Mouse (Mus musculus): ENCODE measurements at regions not wholly inside any gene's neighbourhood (a gene's known extent, or its start where the extent isn't known, plus 50 kb on each side); places are given as distances from the start of the nearest gene placed in this dataset.

- Histone ChIP-seq H3K27me3 (ENCODE audit: control insufficient read depth, insufficient read depth, low read length) (no peaks in the 10 kb centered on the region), H3K36me3 (ENCODE audit: control insufficient read depth, insufficient read depth, low read length) (no peaks in the 10 kb centered on the region), H3K4me3 (ENCODE audit: control insufficient read depth, insufficient read depth, low read length) (no peak overlapping the region), H3K27ac (ENCODE audit: control insufficient read depth, insufficient read depth, low read length) (no peak overlapping the region), H3K4me1 (replicated peaks; ENCODE audit: control insufficient read depth, insufficient read depth, low read length) (peaks cover 7% of the 10 kb centered on the region)
- no peak for TF ChIP-seq POLR2A (IDR thresholded peaks at IDR 0.05; ENCODE audit: control insufficient read depth, extremely low read depth, insufficient read depth, low read length, poor library complexity)
- TF ChIP-seq CTCF (IDR thresholded peaks at IDR 0.05; ENCODE audit: borderline replicate concordance, control insufficient read depth, extremely low read depth, insufficient read depth, low read length, poor library complexity): no peak
- 98% methylated on average over 2 of the region's 2 CpGs for WGBS
- DNase-seq: no peak
Measured at GRCm38 (mm10) chr6:47354515-47354914, 98.7 kb upstream of the Cul1 start.

GRCm38 (mm10) chr6:47355500-47355899 lies 97.7 kb upstream of the Cul1 start:
- Histone ChIP-seq H3K27ac (ENCODE audit: control insufficient read depth, insufficient read depth, low read length) (no peak overlapping the region), H3K4me1 (replicated peaks; ENCODE audit: control insufficient read depth, insufficient read depth, low read length) (no peaks in the 10 kb centered on the region), H3K27me3 (ENCODE audit: control insufficient read depth, insufficient read depth, low read length) (no peaks in the 10 kb centered on the region), H3K36me3 (ENCODE audit: control insufficient read depth, insufficient read depth, low read length) (no peaks in the 10 kb centered on the region), H3K4me3 (ENCODE audit: control insufficient read depth, insufficient read depth, low read length) (no peak overlapping the region)
- no peak for DNase-seq
- TF ChIP-seq CTCF (IDR thresholded peaks at IDR 0.05; ENCODE audit: borderline replicate concordance, control insufficient read depth, extremely low read depth, insufficient read depth, low read length, poor library complexity): no peak
- TF ChIP-seq POLR2A (IDR thresholded peaks at IDR 0.05; ENCODE audit: control insufficient read depth, extremely low read depth, insufficient read depth, low read length, poor library complexity): no peak
- WGBS: 80% methylated on average over 7 of the region's 7 CpGs

GRCm38 (mm10) chr6:47356500-47356899 lies 96.7 kb upstream of the Cul1 start:
- no peaks in the 10 kb centered on the region for H3K36me3 ChIP-seq (ENCODE audit: control insufficient read depth, insufficient read depth, low read length)
- H3K27me3 ChIP-seq (ENCODE audit: control insufficient read depth, insufficient read depth, low read length): no peaks in the 10 kb centered on the region
- 93% methylated on average over 7 of the region's 7 CpGs for WGBS
- TF ChIP-seq CTCF (IDR thresholded peaks at IDR 0.05; ENCODE audit: borderline replicate concordance, control insufficient read depth, extremely low read depth, insufficient read depth, low read length, poor library complexity): no peak
- no peak for TF ChIP-seq POLR2A (IDR thresholded peaks at IDR 0.05; ENCODE audit: control insufficient read depth, extremely low read depth, insufficient read depth, low read length, poor library complexity)
- no peaks in the 10 kb centered on the region for H3K4me1 ChIP-seq (replicated peaks; ENCODE audit: control insufficient read depth, insufficient read depth, low read length)
- H3K27ac ChIP-seq (ENCODE audit: control insufficient read depth, insufficient read depth, low read length): no peak overlapping the region
- H3K4me3 ChIP-seq (ENCODE audit: control insufficient read depth, insufficient read depth, low read length): no peak overlapping the region
- no peak for DNase-seq

GRCm38 (mm10) chr6:47358686-47359085 lies 94.5 kb upstream of the Cul1 start:
- Histone ChIP-seq H3K4me3 (ENCODE audit: control insufficient read depth, insufficient read depth, low read length) (no peak overlapping the region), H3K36me3 (ENCODE audit: control insufficient read depth, insufficient read depth, low read length) (no peaks in the 10 kb centered on the region), H3K4me1 (replicated peaks; ENCODE audit: control insufficient read depth, insufficient read depth, low read length) (no peaks in the 10 kb centered on the region), H3K27ac (ENCODE audit: control insufficient read depth, insufficient read depth, low read length) (no peak overlapping the region), H3K27me3 (ENCODE audit: control insufficient read depth, insufficient read depth, low read length) (no peaks in the 10 kb centered on the region)
- no peak for TF ChIP-seq POLR2A (IDR thresholded peaks at IDR 0.05; ENCODE audit: control insufficient read depth, extremely low read depth, insufficient read depth, low read length, poor library complexity)
- no peak for TF ChIP-seq CTCF (IDR thresholded peaks at IDR 0.05; ENCODE audit: borderline replicate concordance, control insufficient read depth, extremely low read depth, insufficient read depth, low read length, poor library complexity)
- DNase-seq: peak; percentile 42
- WGBS: 49% methylated on average over 2 of the region's 2 CpGs

- 100% methylated on average over 1 of the region's 1 CpGs for WGBS
- H3K4me3 ChIP-seq (ENCODE audit: control insufficient read depth, insufficient read depth, low read length): no peak overlapping the region
- no peaks in the 10 kb centered on the region for H3K4me1 ChIP-seq (replicated peaks; ENCODE audit: control insufficient read depth, insufficient read depth, low read length)
- H3K27ac ChIP-seq (ENCODE audit: control insufficient read depth, insufficient read depth, low read length): no peak overlapping the region
- H3K36me3 ChIP-seq (ENCODE audit: control insufficient read depth, insufficient read depth, low read length): no peaks in the 10 kb centered on the region
- DNase-seq: no peak
- TF ChIP-seq POLR2A (IDR thresholded peaks at IDR 0.05; ENCODE audit: control insufficient read depth, extremely low read depth, insufficient read depth, low read length, poor library complexity) (no peak), CTCF (IDR thresholded peaks at IDR 0.05; ENCODE audit: borderline replicate concordance, control insufficient read depth, extremely low read depth, insufficient read depth, low read length, poor library complexity) (no peak)
- H3K27me3 ChIP-seq (ENCODE audit: control insufficient read depth, insufficient read depth, low read length): no peaks in the 10 kb centered on the region
Measured at GRCm38 (mm10) chr6:47364002-47364401, 89.2 kb upstream of the Cul1 start.

- Histone ChIP-seq H3K27ac (ENCODE audit: control insufficient read depth, insufficient read depth, low read length) (no peak overlapping the region), H3K4me1 (replicated peaks; ENCODE audit: control insufficient read depth, insufficient read depth, low read length) (no peaks in the 10 kb centered on the region), H3K36me3 (ENCODE audit: control insufficient read depth, insufficient read depth, low read length) (no peaks in the 10 kb centered on the region), H3K4me3 (ENCODE audit: control insufficient read depth, insufficient read depth, low read length) (no peak overlapping the region), H3K27me3 (ENCODE audit: control insufficient read depth, insufficient read depth, low read length) (no peaks in the 10 kb centered on the region)
- no peak for TF ChIP-seq CTCF (IDR thresholded peaks at IDR 0.05; ENCODE audit: borderline replicate concordance, control insufficient read depth, extremely low read depth, insufficient read depth, low read length, poor library complexity)
- no peak for TF ChIP-seq POLR2A (IDR thresholded peaks at IDR 0.05; ENCODE audit: control insufficient read depth, extremely low read depth, insufficient read depth, low read length, poor library complexity)
- WGBS: 98% methylated on average over 2 of the region's 2 CpGs
- no peak for DNase-seq
Measured at GRCm38 (mm10) chr6:47364556-47364955, 88.6 kb upstream of the Cul1 start.

All from thymus, adult 2 months (tissue).